Mouse (Mus musculus) limb, embryonic 14.5 days (tissue): Measurements from ENCODE around the gene Abhd14a. TPM values are rescaled to one million over a fixed set of nuclear protein-coding genes. Genes with fewer than 3 reads are reported as not detected.

Experiments
- ATAC-seq: fragments of 200-750 bp; cut with Nextera tagmentation; 2 replicates; pipeline ENCODE4 v1.8.0; 2017; ENCODE audit warnings: low read depth, moderate number of reproducible peaks, moderate TSS enrichment; ENCODE audit not compliant: low FRiP score
- DNase-seq: peaks from one replicate; pipeline ENCODE4 v3.0.0-alpha.2; 2015; ENCODE audit warnings: low spot score
- H3K27ac ChIP-seq: fragments of 300-500 bp; sonication (generic); replicated peaks from 2 replicates; pipeline ENCODE4 v1.5.1; 2014; ENCODE audit warnings: low read depth, mild to moderate bottlenecking, low read length, moderate library complexity, mixed read lengths
- H3K27me3 ChIP-seq: fragments of 300-500 bp; sonication (generic); 2 replicates; pipeline ENCODE4 v1.6.1; 2014; ENCODE audit warnings: low read length, mixed read lengths; ENCODE audit not compliant: control insufficient read depth, insufficient read depth
- H3K36me3 ChIP-seq: fragments of 300-500 bp; sonication (generic); 2 replicates; pipeline ENCODE4 v1.6.1; 2014; ENCODE audit warnings: mild to moderate bottlenecking, low read length, moderate library complexity, mixed read lengths; ENCODE audit not compliant: control insufficient read depth, insufficient read depth
- H3K4me1 ChIP-seq: fragments of 300-500 bp; sonication (generic); 2 replicates; pipeline ENCODE4 v1.6.1; 2014; ENCODE audit warnings: antibody characterized with exemption, low read length, mixed read lengths; ENCODE audit not compliant: control insufficient read depth, insufficient read depth
- H3K4me2 ChIP-seq: fragments of 300-500 bp; sonication (generic); replicated peaks from 2 replicates; pipeline ENCODE4 v1.6.1; 2014; ENCODE audit warnings: low read depth, mild to moderate bottlenecking, low read length, moderate library complexity; ENCODE audit not compliant: severe bottlenecking
- H3K4me3 ChIP-seq: fragments of 300-500 bp; sonication (generic); replicated peaks from 2 replicates; pipeline ENCODE4 v1.5.1; 2014; ENCODE audit warnings: low read length
- H3K9ac ChIP-seq: fragments of 300-500 bp; sonication (generic); 2 replicates; pipeline ENCODE4 v1.6.1; 2014; ENCODE audit warnings: mild to moderate bottlenecking, low read depth, low read length, moderate library complexity; ENCODE audit not compliant: severe bottlenecking
- H3K9me3 ChIP-seq: fragments of 300-500 bp; sonication (generic); 2 replicates; pipeline ENCODE4 v1.6.1; 2016; ENCODE audit warnings: low read length; ENCODE audit not compliant: control insufficient read depth
- POLR2A ChIP-seq: fragments of 200-500 bp; IDR thresholded peaks from 2 replicates; pipeline ENCODE4 v1.8.0; 2012; ENCODE audit warnings: inconsistent platforms, mild to moderate bottlenecking, moderate library complexity, borderline replicate concordance; ENCODE audit not compliant: insufficient read depth, insufficient read length; ENCODE audit errors: extremely low read depth
- WGBS: fragments of 180-500 bp; shearing (Covaris S2); extraction: QIAGEN DNeasy Blood & Tissue Kit; methylation state at CpG from one replicate; pipeline ENCODE4 v1.1.7; 2014; 5-methylcytosine and 5-hydroxymethylcytosine counted together
- polyA plus RNA-seq, 2 experiments: library from polyadenylated mRNA; depleted of rRNA in 1 of 2; stranded (reverse) in 1 of 2; unstranded in 1 of 2; fragments of >200 nt; fragmentation: Nextera tagmentation in 1 of 2; extraction: Ambion mirVana in 1 of 2; gene quantifications; 2 replicates each; pipeline versions ENCODE4 v1.2.1 to v1.2.3; 2012 to 2014

Abhd14a gene
- polyA plus RNA-seq, 2 experiments, result 69.5 to 79.9 TPM

- H3K9ac ChIP-seq, result peak within 1 kb of the TSS; percentile 96
- peak; percentile 94 for ATAC-seq
- peak within 1 kb of the TSS; percentile 91 for H3K4me3 ChIP-seq
- peak within 1 kb of the TSS; percentile 97 for H3K27ac ChIP-seq
- H3K27me3 ChIP-seq, result no peaks in the 10 kb centered on the region
- under 1% methylated on average over 55 of the region's 55 CpGs for WGBS
- no peaks in the 10 kb centered on the region for H3K9me3 ChIP-seq
- peaks cover 8% of the 10 kb centered on the region; the same call in 1 of the 2 replicates for H3K4me1 ChIP-seq
- peaks cover 39% of the 10 kb centered on the region for H3K36me3 ChIP-seq
- DNase-seq, result peak; percentile 100
- peak within 1 kb of the TSS; percentile 88 for H3K4me2 ChIP-seq
- TF ChIP-seq POLR2A, result peak; percentile 50; the same call in 1 of the 2 replicates
Observed at GRCm38 (mm10) chr9:106429221-106430014, 18.1 kb downstream of the Abhd14a start, which contains the start of gene Rpl29. TSS of gene Rpl29 (plus strand) at chr9:106429454.

- Histone ChIP-seq H3K27ac (peak overlapping the region; percentile 97), H3K4me3 (peak overlapping the region; percentile 91), H3K4me1 (peaks cover 8% of the 10 kb centered on the region; the same call in 1 of the 2 replicates), H3K27me3 (no peaks in the 10 kb centered on the region), H3K36me3 (peaks cover 33% of the 10 kb centered on the region), H3K4me2 (peak overlapping the region; percentile 88), H3K9ac (peak overlapping the region; percentile 61), H3K9me3 (no peaks in the 10 kb centered on the region)
- ATAC-seq, result peak; percentile 60
- WGBS, result 14% methylated on average over 11 of the region's 11 CpGs
- no peak for DNase-seq
- no peak for TF ChIP-seq POLR2A
Observed at GRCm38 (mm10) chr9:106428719-106429220, 18.7 kb downstream of the Abhd14a start.

- H3K27ac ChIP-seq, result no peak overlapping the region
- 0% methylated on average over 3 of the region's 3 CpGs for WGBS
- H3K4me3 ChIP-seq, result no peak overlapping the region
Observed at GRCm38 (mm10) chr9:106421865-106422160, 25.7 kb downstream of the Abhd14a start.

GRCm38 (mm10) chr9:106421033-106421864, 26.2 kb downstream of the Abhd14a start:
- H3K4me3 ChIP-seq, result no peak overlapping the region
- peaks cover 43% of the 10 kb centered on the region for H3K4me1 ChIP-seq
- H3K27ac ChIP-seq, result 0 out of 2 replicates have a peak overlapping the region, but pooled peaks have one; percentile 20
- 13% methylated on average over 18 of the region's 18 CpGs for WGBS
- H3K36me3 ChIP-seq, result no peaks in the 10 kb centered on the region
- H3K9me3 ChIP-seq, result no peaks in the 10 kb centered on the region
- ATAC-seq (peak; percentile 13; the same call in 1 of the 2 replicates), DNase-seq (no peak)
- no peak overlapping the region for H3K9ac ChIP-seq
- TF ChIP-seq POLR2A, result no peak
- peak overlapping the region; percentile 33 for H3K4me2 ChIP-seq
- H3K27me3 ChIP-seq, result no peaks in the 10 kb centered on the region

More at GRCm38 (mm10) chr9:106421865-106422160, 25.7 kb downstream of the Abhd14a start:
- Histone ChIP-seq H3K36me3 (no peaks in the 10 kb centered on the region), H3K9me3 (no peaks in the 10 kb centered on the region), H3K9ac (no peak overlapping the region), H3K4me1 (peaks cover 43% of the 10 kb centered on the region), H3K27me3 (no peaks in the 10 kb centered on the region), H3K4me2 (peak overlapping the region; percentile 33)
- no peak for TF ChIP-seq POLR2A
- DNase-seq, result peak; percentile 93
- ATAC-seq, result peak; percentile 69

- 3% methylated on average over 2 of the region's 2 CpGs for WGBS
- Histone ChIP-seq H3K4me1 (peaks cover 43% of the 10 kb centered on the region), H3K9me3 (no peaks in the 10 kb centered on the region), H3K27me3 (no peaks in the 10 kb centered on the region), H3K27ac (peak overlapping the region; percentile 20; the same call in 1 of the 2 replicates), H3K36me3 (no peaks in the 10 kb centered on the region), H3K9ac (no peak overlapping the region), H3K4me3 (no peak overlapping the region), H3K4me2 (0 out of 2 replicates have a peak overlapping the region, but pooled peaks have one; percentile 14)
- peak; percentile 59 for DNase-seq
- TF ChIP-seq POLR2A, result no peak
- ATAC-seq, result peak; percentile 58
Observed at GRCm38 (mm10) chr9:106420608-106421007, 26.9 kb downstream of the Abhd14a start.
